Mouse (Mus musculus): ENCODE measurements around the gene Alox12b. TPM values are rescaled to one million over a fixed set of nuclear protein-coding genes. Genes with fewer than 3 reads are reported as not detected.

The Alox12b gene
- total RNA-seq, 1 experiment: 0.22 TPM

GRCm38 (mm10) chr11:69217411-69217810, 60.6 kb downstream of the Alox12b start:
- Histone ChIP-seq H3K36me3 (ENCODE audit: control insufficient read depth, insufficient read depth, low read length, poor library complexity, severe bottlenecking) (no peaks in the 10 kb centered on the region), H3K4me1 (ENCODE audit: control insufficient read depth in 2 of 2, insufficient read depth in 2 of 2, low read length in 2 of 2, poor library complexity in 1 of 2) (peaks cover 0 to 3% of the 10 kb centered on the region in 2 experiments; a peak in 1 of 4 replicates), H3K4me3 (ENCODE audit: insufficient read depth in 1 of 2, low read depth in 1 of 2, low read length in 2 of 2, poor library complexity in 1 of 2, severe bottlenecking in 1 of 2) (no peak overlapping the region), H3K27ac (ENCODE audit: insufficient read depth, low read depth, low read length, poor library complexity, severe bottlenecking) (no peak overlapping the region), H3K9ac (ENCODE audit: insufficient read depth, low read depth, low read length, poor library complexity, severe bottlenecking) (no peak overlapping the region), H3K9me3 (ENCODE audit: control insufficient read depth, insufficient read depth, low read depth, low read length) (no peaks in the 10 kb centered on the region)
- in situ Hi-C loops (cut with MboI; ENCODE audit: low sequenced_read_pairs in 2 of 2, unreplicated experiment in 2 of 2): no loop called here
- no peak for TF ChIP-seq ZC3H11A (IDR thresholded peaks at IDR 0.05; ENCODE audit: borderline replicate concordance, low read depth, low read length)
- no peak for DNase-seq (ENCODE audit: low read depth, low spot score)

DNA sequence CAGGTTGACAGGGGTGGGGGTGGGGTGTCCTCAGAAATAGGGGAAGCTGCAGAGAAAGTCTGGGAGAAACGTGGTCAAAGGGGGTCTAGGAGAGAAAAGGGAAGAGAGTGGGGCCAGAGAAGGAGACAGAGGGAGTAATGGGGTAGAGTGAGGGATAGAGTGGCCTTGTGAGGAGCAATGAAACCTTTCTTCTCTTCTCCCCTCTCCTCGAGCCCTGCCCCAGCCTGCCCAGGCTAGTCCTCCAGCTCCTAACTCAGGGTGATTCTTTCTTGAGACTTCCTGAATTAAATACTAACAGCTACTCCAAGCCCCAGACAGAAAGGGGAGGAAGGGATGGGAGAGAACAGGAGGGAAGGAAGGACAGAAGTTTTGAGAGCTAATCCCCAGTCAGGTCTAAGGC, 61.9 kb downstream of the Alox12b start:
- Histone ChIP-seq H3K27ac (ENCODE audit: insufficient read depth, low read depth, low read length, poor library complexity, severe bottlenecking) (no peak overlapping the region), H3K9ac (ENCODE audit: insufficient read depth, low read depth, low read length, poor library complexity, severe bottlenecking) (no peak overlapping the region), H3K9me3 (ENCODE audit: control insufficient read depth, insufficient read depth, low read depth, low read length) (no peaks in the 10 kb centered on the region), H3K4me3 (ENCODE audit: insufficient read depth in 1 of 2, low read depth in 1 of 2, low read length in 2 of 2, poor library complexity in 1 of 2, severe bottlenecking in 1 of 2) (no peak overlapping the region), H3K36me3 (ENCODE audit: control insufficient read depth, insufficient read depth, low read length, poor library complexity, severe bottlenecking) (no peaks in the 10 kb centered on the region), H3K4me1 (ENCODE audit: control insufficient read depth in 2 of 2, insufficient read depth in 2 of 2, low read length in 2 of 2, poor library complexity in 1 of 2) (peaks cover 0 to 7% of the 10 kb centered on the region in 2 experiments; a peak in 1 of 4 replicates)
- DNase-seq (ENCODE audit: low read depth, low spot score): no peak
- TF ChIP-seq CHD2 (IDR thresholded peaks at IDR 0.05; ENCODE audit: low read depth, low read length) (no peak), ZNF384 (IDR thresholded peaks at IDR 0.05; ENCODE audit: low read depth, low read length) (no peak), ZC3H11A (IDR thresholded peaks at IDR 0.05; ENCODE audit: borderline replicate concordance, low read depth, low read length) (no peak), MAFK (IDR thresholded peaks at IDR 0.05; ENCODE audit: insufficient read depth, low read depth, low read length) (no peak), HCFC1 (IDR thresholded peaks at IDR 0.05; ENCODE audit: borderline replicate concordance, insufficient read depth, low read length) (no peak)
- in situ Hi-C loops (cut with MboI; ENCODE audit: low sequenced_read_pairs in 2 of 2, unreplicated experiment in 2 of 2): no loop called here

Other genes starting within 250 kb of the Alox12b start
- not detected in 2 replicates for gene Odf4, start 229.9 kb upstream of the Alox12b start, total RNA-seq (2012; rRNA removed)
- 2.5 and 3.1 TPM in 2 replicates for gene Arhgef15, start 199.5 kb upstream of the Alox12b start, total RNA-seq (2012; rRNA removed)
- 2.7 and 3.3 TPM in 2 replicates for gene Slc25a35, start 188.9 kb upstream of the Alox12b start, total RNA-seq (2012; rRNA removed)
- gene Rangrf, start 181.8 kb upstream of the Alox12b start, total RNA-seq (2012; rRNA removed): 90.7 and 107 TPM in 2 replicates
- gene Pfas, start 148.5 kb upstream of the Alox12b start, total RNA-seq (2012; rRNA removed): 119 and 149 TPM in 2 replicates
- gene Ctc1, start 141.1 kb upstream of the Alox12b start, total RNA-seq (2012; rRNA removed): 50.9 and 79.5 TPM in 2 replicates
- gene Aurkb, start 111.3 kb upstream of the Alox12b start, total RNA-seq (2012; rRNA removed): 71.7 and 81.1 TPM in 2 replicates
- 4.5 and 6.2 TPM in 2 replicates for gene Borcs6, start 97.3 kb upstream of the Alox12b start, total RNA-seq (2012; rRNA removed)
- 38.6 and 38.8 TPM in 2 replicates for gene Tmem107, start 86.2 kb upstream of the Alox12b start, total RNA-seq (2012; rRNA removed)
- gene Vamp2, start 68.5 kb upstream of the Alox12b start, total RNA-seq (2012; rRNA removed): 7.1 and 9.0 TPM in 2 replicates
- gene Per1, start 61.8 kb upstream of the Alox12b start, total RNA-seq (2012; rRNA removed): 6.0 and 8.6 TPM in 2 replicates
- not detected in 2 replicates for gene Hes7, start 36.6 kb upstream of the Alox12b start, total RNA-seq (2012; rRNA removed)
- not detected in 2 replicates for gene 9130213A22Rik, start 34.4 kb upstream of the Alox12b start, total RNA-seq (2012; rRNA removed)
- gene Aloxe3, start 31.1 kb upstream of the Alox12b start, total RNA-seq (2012; rRNA removed): 0.49 and 1.4 TPM in 2 replicates
- 0.85 and 1.6 TPM in 2 replicates for gene Alox8, start 40.9 kb downstream of the Alox12b start, total RNA-seq (2012; rRNA removed)
- 0.05 and 0.09 TPM in 2 replicates for gene Gucy2e, start 80.0 kb downstream of the Alox12b start, total RNA-seq (2012; rRNA removed)
- gene Cntrob, start 166.8 kb downstream of the Alox12b start, total RNA-seq (2012; rRNA removed): 23.0 and 27.4 TPM in 2 replicates
- 44.1 and 62.2 TPM in 2 replicates for gene Trappc1, start 167.0 kb downstream of the Alox12b start, total RNA-seq (2012; rRNA removed)
- 1.6 and 2.2 TPM in 2 replicates for gene Kcnab3, start 169.3 kb downstream of the Alox12b start, total RNA-seq (2012; rRNA removed)
- 1.3 and 1.8 TPM in 2 replicates for gene Rnf227, start 183.5 kb downstream of the Alox12b start, total RNA-seq (2012; rRNA removed)
- gene Chd3, start 212.4 kb downstream of the Alox12b start, total RNA-seq (2012; rRNA removed): 21.6 and 27.0 TPM in 2 replicates
- gene Naa38, start 238.5 kb downstream of the Alox12b start, total RNA-seq (2012; rRNA removed): 191 and 202 TPM in 2 replicates
- gene Cyb5d1, start 238.6 kb downstream of the Alox12b start, total RNA-seq (2012; rRNA removed): 18.8 and 29.0 TPM in 2 replicates
- gene Tmem88, start 241.2 kb downstream of the Alox12b start, total RNA-seq (2012; rRNA removed): 23.9 and 43.3 TPM in 2 replicates